Mouse (Mus musculus): ENCODE measurements around the gene Cnot10. TPM values are rescaled to one million over a fixed set of nuclear protein-coding genes. Genes with fewer than 3 reads are reported as not detected.

Cnot10 gene
- total and polyA plus RNA-seq, 3 experiments = 42.4 to 143 (median 46.9) TPM

DNA sequence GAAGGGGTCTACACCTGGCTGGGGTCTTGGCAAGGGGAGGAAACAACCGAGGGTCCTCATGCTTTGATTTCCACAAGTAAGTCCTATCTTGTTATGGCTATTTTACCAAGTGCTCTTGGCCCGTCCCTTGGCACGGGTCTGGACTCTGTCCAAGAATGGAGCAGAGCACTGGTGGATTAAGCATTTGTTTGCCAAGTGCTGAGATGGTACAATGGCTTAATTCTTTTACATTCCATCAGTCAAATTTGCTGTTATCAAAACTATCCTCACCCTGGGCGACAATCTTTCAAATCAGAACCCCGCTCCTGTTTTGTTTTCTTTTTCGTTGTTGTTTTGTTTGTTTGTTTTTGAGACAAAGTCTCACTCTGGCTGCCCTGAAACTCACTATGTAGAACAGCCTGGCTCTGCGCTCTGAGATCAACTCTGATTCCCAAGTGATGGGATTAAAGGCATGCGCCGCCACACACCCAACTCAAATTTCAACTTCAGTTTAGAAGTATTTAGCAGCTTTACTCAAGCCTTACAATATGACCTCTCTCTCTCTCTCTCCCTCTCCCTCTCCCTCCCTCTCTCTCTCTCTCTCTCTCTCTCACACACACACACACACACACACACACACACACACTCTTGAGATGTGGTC is 95.1 kb downstream of the Cnot10 start:
- H3K9me3 ChIP-seq (replicated peaks; ENCODE audit: insufficient read depth, low read length) = no peaks in the 10 kb centered on the region
- no peak for TF ChIP-seq RCOR1 (IDR thresholded peaks at IDR 0.05; ENCODE audit: low read depth, low read length)
- TF ChIP-seq NELFE (IDR thresholded peaks at IDR 0.05; ENCODE audit: low read depth, low read length) = no peak
- TF ChIP-seq ZC3H11A (IDR thresholded peaks at IDR 0.05; ENCODE audit: low read depth, low read length) = no peak
- no peak for TF ChIP-seq JUND (IDR thresholded peaks at IDR 0.05; ENCODE audit: low read depth, low read length)
- TF ChIP-seq SMC3 (IDR thresholded peaks at IDR 0.05; ENCODE audit: low read depth, low read length) = no peak
- no peak for TF ChIP-seq POLR2AphosphoS5 (IDR thresholded peaks at IDR 0.05; ENCODE audit: borderline replicate concordance, low read depth, low read length)
- TF ChIP-seq GATA1 (IDR thresholded peaks at IDR 0.05; ENCODE audit: low read depth, low read length) = no peak
- no peak for TF ChIP-seq ETS1 (IDR thresholded peaks at IDR 0.05; ENCODE audit: low read depth, low read length)
- TF ChIP-seq USF1 (IDR thresholded peaks at IDR 0.05; ENCODE audit: low read depth, low read length) = no peak
- no peak for TF ChIP-seq POLR2A (IDR thresholded peaks at IDR 0.05; ENCODE audit: control insufficient read depth in 1 of 2, insufficient read depth in 1 of 2, low read depth in 1 of 2, low read length in 2 of 2, poor library complexity in 1 of 2)
- no peak for TF ChIP-seq TAL1 (IDR thresholded peaks at IDR 0.05; ENCODE audit: low read length)
- no peak for TF ChIP-seq EP300 (IDR thresholded peaks at IDR 0.05; ENCODE audit: low read depth in 1 of 2, low read length in 2 of 2)
- TF ChIP-seq CTCF (IDR thresholded peaks at IDR 0.05 in 2 of 3, conservative IDR thresholded peaks at IDR 0.05 in 1 of 3; ENCODE audit: control insufficient read depth in 1 of 3, insufficient read depth in 1 of 3, low read depth in 2 of 3, low read length in 3 of 3, poor library complexity in 1 of 3, severe bottlenecking in 1 of 3) = no peak
- TF ChIP-seq MAFK (IDR thresholded peaks at IDR 0.05; ENCODE audit: borderline replicate concordance, low read depth, low read length) = no peak
- no peak for TF ChIP-seq CHD1 (IDR thresholded peaks at IDR 0.05; ENCODE audit: low read depth, low read length)
- TF ChIP-seq CHD2 (IDR thresholded peaks at IDR 0.05; ENCODE audit: low read length) = no peak
- TF ChIP-seq BHLHE40 (IDR thresholded peaks at IDR 0.05; ENCODE audit: borderline replicate concordance, low read depth, low read length) = no peak
- TF ChIP-seq E2F4 (IDR thresholded peaks at IDR 0.05; ENCODE audit: borderline replicate concordance, low read depth, low read length) = no peak
- no peak for TF ChIP-seq MEF2A (IDR thresholded peaks at IDR 0.05; ENCODE audit: extremely low read depth, insufficient replicate concordance, low read depth, low read length, poor library complexity, severe bottlenecking)
- TF ChIP-seq SIN3A (IDR thresholded peaks at IDR 0.05; ENCODE audit: low read length) = no peak
- no peaks in the 10 kb centered on the region for H3K79me2 ChIP-seq (ENCODE audit: control insufficient read depth, insufficient read depth, low read length, poor library complexity)
- H3K4me3 ChIP-seq (ENCODE audit: control insufficient read depth in 1 of 2, insufficient read depth in 1 of 2, low read depth in 2 of 2, low read length in 2 of 2) = no peak overlapping the region
- no peaks in the 10 kb centered on the region for H3K27me3 ChIP-seq (ENCODE audit: control insufficient read depth in 1 of 2, insufficient read depth in 2 of 2, low read length in 2 of 2)
- no peaks in the 10 kb centered on the region for H3K36me3 ChIP-seq (ENCODE audit: control insufficient read depth in 1 of 2, insufficient read depth in 2 of 2, low read length in 2 of 2)
- no peak overlapping the region for H3K9ac ChIP-seq (ENCODE audit: control insufficient read depth, low read depth, low read length, poor library complexity, severe bottlenecking)
- no peak for DNase-seq (ENCODE audit: low read depth, low spot score)
- no peaks in the 10 kb centered on the region for H3K4me1 ChIP-seq (ENCODE audit: control insufficient read depth in 1 of 2, insufficient read depth in 2 of 2, low read length in 2 of 2)
- no peak overlapping the region for H3K27ac ChIP-seq (ENCODE audit: control insufficient read depth, low read depth, low read length)
